Mouse (Mus musculus) olfactory bulb, adult 2 months (tissue): Measurements from ENCODE around the gene Inca1.

ENCODE experiments used
- CTCF ChIP-seq: fragments of 200-500 bp; IDR thresholded peaks from 2 replicates; pipeline ENCODE4 v1.5.1; 2012; ENCODE audit warnings: low read depth, mild to moderate bottlenecking, low read length, moderate library complexity; ENCODE audit not compliant: insufficient read depth
- POLR2A ChIP-seq: fragments of 200-500 bp; IDR thresholded peaks from 2 replicates; pipeline ENCODE4 v1.6.1; 2012; ENCODE audit warnings: mild to moderate bottlenecking, low read depth, low read length, moderate library complexity; ENCODE audit not compliant: insufficient read depth

DNA sequence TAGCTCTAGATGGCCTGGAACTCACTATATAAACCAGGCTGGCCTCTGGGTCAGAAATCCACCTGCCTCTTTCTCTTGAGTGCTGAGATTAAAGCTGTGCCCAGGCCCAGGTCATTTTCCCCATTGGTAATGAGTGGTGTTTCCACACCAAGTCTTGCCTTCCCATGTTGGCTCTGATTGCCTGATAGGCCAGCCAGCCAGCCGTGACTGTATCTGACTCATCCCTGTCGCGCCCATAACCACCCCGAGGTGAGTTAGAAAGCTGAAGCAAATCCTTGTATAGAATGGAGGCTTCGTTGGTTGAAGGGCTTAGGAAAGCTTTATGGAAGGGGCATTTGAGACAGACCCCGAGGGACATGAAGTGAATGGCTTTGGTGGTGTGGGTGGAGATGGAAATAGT is 15.9 kb upstream of the Inca1 start:
- TF ChIP-seq POLR2A (no peak), CTCF (no peak)
